Mouse (Mus musculus) intestine, embryonic 14.5 days (tissue): Measurements from ENCODE around the gene Gm21992. TPM values are rescaled to one million over a fixed set of nuclear protein-coding genes. Genes with fewer than 3 reads are reported as not detected.
A peak's percentile ranks its signal among the peaks of the same experiment; 100 is the strongest.

Experiments used
- ATAC-seq: fragments of 200-750 bp; cut with Nextera tagmentation; replicated peaks from 2 replicates; pipeline ENCODE4 v1.8.0; 2017; ENCODE audit warnings: low read depth, moderate number of reproducible peaks, moderate TSS enrichment, moderate library complexity; ENCODE audit not compliant: low FRiP score, low TSS enrichment
- DNase-seq: peaks from one replicate; pipeline ENCODE4 v3.0.0-alpha.2; 2018; ENCODE audit warnings: low spot score
- H3K27ac ChIP-seq: fragments of 300-500 bp; sonication (generic); 2 replicates; pipeline ENCODE4 v1.5.1; 2014; ENCODE audit warnings: low read depth, mild to moderate bottlenecking, control low read depth
- H3K27me3 ChIP-seq: fragments of 300-500 bp; sonication (generic); replicated peaks from 2 replicates; pipeline ENCODE4 v1.6.1; 2014; ENCODE audit warnings: low read length, control low read depth; ENCODE audit not compliant: control insufficient read depth, insufficient read depth
- H3K36me3 ChIP-seq: fragments of 300-500 bp; sonication (generic); 2 replicates; pipeline ENCODE4 v1.6.1; 2014; ENCODE audit warnings: low read length, control low read depth; ENCODE audit not compliant: control insufficient read depth, insufficient read depth
- H3K4me1 ChIP-seq: fragments of 300-500 bp; sonication (generic); replicated peaks from 2 replicates; pipeline ENCODE4 v1.6.1; 2014; ENCODE audit warnings: low read length, control low read depth, mixed read lengths; ENCODE audit not compliant: control insufficient read depth, insufficient read depth
- H3K4me2 ChIP-seq: fragments of 300-500 bp; sonication (generic); 2 replicates; pipeline ENCODE4 v1.6.1; 2014; ENCODE audit warnings: low read length
- H3K4me3 ChIP-seq: fragments of 300-500 bp; sonication (generic); 2 replicates; pipeline ENCODE4 v1.5.1; 2014; ENCODE audit warnings: low read depth, low read length, control low read depth, mixed read lengths
- H3K9ac ChIP-seq: fragments of 300-500 bp; sonication (generic); 2 replicates; pipeline ENCODE4 v1.6.1; 2014; ENCODE audit warnings: mild to moderate bottlenecking, low read length
- H3K9me3 ChIP-seq: fragments of 300-500 bp; sonication (generic); 2 replicates; pipeline ENCODE4 v1.6.1; 2016; ENCODE audit warnings: low read length, control low read depth; ENCODE audit not compliant: control insufficient read depth
- WGBS: fragments of 180-500 bp; shearing (Covaris S2); extraction: QIAGEN DNeasy Blood & Tissue Kit; methylation state at CpG from one replicate; pipeline ENCODE4 v1.1.7; 2014; 5-methylcytosine and 5-hydroxymethylcytosine counted together
- polyA plus RNA-seq: library from polyadenylated mRNA; unstranded; fragments of >200 nt; fragmentation: Nextera tagmentation; extraction: Ambion mirVana; gene quantifications from 2 replicates; pipeline ENCODE4 v1.2.1, GENCODE M21; 2014

Gm21992 gene
- polyA plus RNA-seq, 1 experiment from 2014 or later: 25.7 TPM

DNA sequence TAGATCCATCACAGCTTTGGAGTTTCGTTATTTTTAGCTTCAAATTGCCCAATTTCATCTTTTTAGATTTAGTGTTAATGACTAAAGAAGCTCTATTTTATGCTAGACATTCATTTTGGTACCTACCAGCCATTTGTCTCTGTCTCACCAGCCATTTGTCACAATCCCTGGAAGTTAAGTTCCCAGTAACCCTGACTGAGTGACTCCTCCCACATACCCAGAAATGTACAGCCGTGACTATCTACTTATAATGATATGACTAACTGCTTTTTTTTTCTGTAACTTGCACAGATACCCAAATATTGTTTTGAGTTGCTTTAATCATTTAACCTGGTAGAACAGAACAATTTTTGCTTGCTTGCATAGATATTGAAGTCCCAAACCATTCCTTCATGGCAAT lies 34.4 kb upstream of the Gm21992 start:
- no peak for ATAC-seq
- Histone ChIP-seq H3K27ac (no peak overlapping the region), H3K9me3 (no peaks in the 10 kb centered on the region), H3K36me3 (no peaks in the 10 kb centered on the region), H3K9ac (no peak overlapping the region), H3K4me3 (no peak overlapping the region), H3K4me2 (no peak overlapping the region), H3K4me1 (no peaks in the 10 kb centered on the region), H3K27me3 (peaks cover 8% of the 10 kb centered on the region; the same call in 1 of the 2 replicates)
- DNase-seq: no peak
- WGBS: 71% methylated on average over 2 of the region's 2 CpGs

DNA sequence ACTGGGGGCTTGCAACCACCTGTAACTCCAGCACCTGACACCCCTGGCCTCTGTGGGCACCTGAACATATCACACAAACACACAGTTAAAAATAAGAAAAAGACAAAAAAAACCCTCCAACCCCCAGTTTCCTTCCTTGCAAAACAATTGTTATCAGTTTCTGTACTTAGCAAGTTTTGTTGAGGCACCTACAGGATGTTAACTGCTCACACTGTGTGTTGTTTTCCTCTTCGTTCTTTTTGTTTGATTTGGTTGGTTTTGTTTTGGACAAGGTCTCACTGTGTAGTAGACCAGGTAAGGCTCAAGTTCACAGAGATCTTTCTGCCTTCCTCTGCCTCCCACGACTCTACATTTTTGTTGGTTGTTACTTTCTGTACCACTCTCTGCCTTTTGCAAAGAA lies 31.2 kb upstream of the Gm21992 start:
- H3K4me2 ChIP-seq: no peak overlapping the region
- peaks cover 19% of the 10 kb centered on the region; the same call in 1 of the 2 replicates for H3K27me3 ChIP-seq
- H3K9me3 ChIP-seq: no peaks in the 10 kb centered on the region
- ATAC-seq (no peak), DNase-seq (no peak)
- 66% methylated on average over 2 of the region's 2 CpGs for WGBS
- no peak overlapping the region for H3K9ac ChIP-seq
- no peak overlapping the region for H3K4me3 ChIP-seq
- no peak overlapping the region for H3K27ac ChIP-seq
- H3K4me1 ChIP-seq: peaks cover 7% of the 10 kb centered on the region
- H3K36me3 ChIP-seq: no peaks in the 10 kb centered on the region

DNA sequence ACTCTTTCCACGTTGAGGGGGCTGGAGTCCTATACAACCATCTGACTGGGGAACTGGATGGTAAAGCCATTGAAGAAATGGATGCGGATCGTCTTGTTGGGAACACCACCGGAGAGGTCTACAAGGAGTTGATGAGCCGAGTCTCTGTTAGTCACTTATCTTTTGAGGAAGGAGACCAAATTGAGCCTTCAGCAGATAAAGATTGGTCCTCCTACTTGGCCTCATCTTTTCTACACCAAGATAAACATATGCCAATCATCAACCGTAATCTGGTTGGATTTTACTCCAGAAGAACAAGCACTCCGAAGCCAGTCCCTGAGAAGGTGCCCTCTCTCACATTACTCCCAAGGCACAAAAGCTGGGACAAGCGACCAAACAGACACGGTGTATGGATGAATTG lies 29.4 kb upstream of the Gm21992 start:
- ATAC-seq (no peak), DNase-seq (no peak)
- H3K4me1 ChIP-seq: peaks cover 7% of the 10 kb centered on the region
- H3K4me2 ChIP-seq: no peak overlapping the region
- WGBS: 82% methylated on average over 9 of the region's 9 CpGs
- peaks cover 19% of the 10 kb centered on the region; the same call in 1 of the 2 replicates for H3K27me3 ChIP-seq
- H3K36me3 ChIP-seq: no peaks in the 10 kb centered on the region
- no peak overlapping the region for H3K4me3 ChIP-seq
- H3K27ac ChIP-seq: no peak overlapping the region
- H3K9ac ChIP-seq: no peak overlapping the region
- no peaks in the 10 kb centered on the region for H3K9me3 ChIP-seq

DNA sequence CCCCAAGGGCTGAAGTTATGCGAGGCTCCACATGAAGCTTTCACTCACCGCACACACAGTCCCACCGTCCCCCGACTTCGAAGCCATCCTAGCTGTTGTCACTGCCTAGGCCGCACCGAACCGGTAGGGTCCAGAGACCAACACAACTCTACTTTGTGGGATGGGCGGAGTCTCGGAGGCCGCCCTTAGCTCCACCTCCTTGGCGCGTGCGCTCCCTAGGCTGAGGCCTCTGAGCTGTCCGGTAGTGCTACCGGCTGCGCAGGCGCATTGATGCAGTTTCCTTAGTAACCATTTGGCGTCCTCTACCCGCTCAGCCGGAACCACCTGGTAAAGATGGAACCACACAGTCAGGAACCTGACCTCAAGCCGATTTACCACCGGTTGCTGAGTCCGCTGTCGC lies 27.7 kb upstream of the Gm21992 start, which contains the start of the genes Ccs and Ccdc87:
Gene Ccs (minus strand): TSS at position 184 of the 400 bp plus-strand sequence.
Gene Ccdc87 (plus strand): TSS at position 218 of the 400 bp plus-strand sequence.
- Histone ChIP-seq H3K36me3 (no peaks in the 10 kb centered on the region), H3K4me2 (peak within 1 kb of the TSS; percentile 88), H3K4me3 (peak within 1 kb of the TSS; percentile 66), H3K9me3 (no peaks in the 10 kb centered on the region), H3K27me3 (peaks cover 19% of the 10 kb centered on the region; the same call in 1 of the 2 replicates), H3K9ac (peak within 1 kb of the TSS; percentile 71), H3K4me1 (peaks cover 7% of the 10 kb centered on the region), H3K27ac (no peak within 1 kb of the TSS; the same call in 1 of the 2 replicates)
- WGBS: under 1% methylated on average over 25 of the region's 25 CpGs
- ATAC-seq: peak; percentile 99
- DNase-seq: peak; percentile 95

DNA sequence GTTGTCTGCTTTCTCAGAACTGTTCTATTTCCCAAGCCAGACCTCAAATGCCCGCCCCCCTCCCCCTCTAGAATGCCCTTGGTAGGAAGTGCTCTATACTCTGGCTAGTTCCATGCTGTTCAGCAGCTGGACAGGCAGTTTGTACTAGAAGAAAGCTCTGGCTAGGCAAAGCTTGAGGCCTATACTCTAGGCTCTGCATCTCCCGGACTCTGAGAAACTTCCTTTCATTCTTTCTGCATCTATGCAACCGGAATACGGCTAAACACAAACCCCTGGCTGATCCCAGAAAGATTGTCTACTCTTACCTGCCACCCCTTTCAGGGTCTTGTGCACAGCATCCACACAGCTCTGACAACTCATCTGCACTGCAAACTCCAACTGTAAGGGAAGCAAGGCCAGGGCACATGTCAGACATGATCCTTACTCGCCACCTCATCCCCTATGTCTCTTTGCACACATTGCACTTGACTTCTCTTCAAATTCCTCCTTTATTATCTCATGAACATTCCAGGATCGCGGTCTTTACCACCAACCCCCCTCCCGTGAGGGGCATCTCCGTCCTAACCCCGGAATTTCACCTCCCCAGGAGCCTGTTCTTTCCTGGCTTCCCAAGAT lies 27.2 kb upstream of the Gm21992 start:
- peaks cover 19% of the 10 kb centered on the region; the same call in 1 of the 2 replicates for H3K27me3 ChIP-seq
- H3K4me1 ChIP-seq: peaks cover 7% of the 10 kb centered on the region
- ATAC-seq: peak; percentile 21; the same call in 1 of the 2 replicates
- no peak overlapping the region; the same call in 1 of the 2 replicates for H3K27ac ChIP-seq
- no peak for DNase-seq
- peak overlapping the region; percentile 66 for H3K4me3 ChIP-seq
- H3K9ac ChIP-seq: peak overlapping the region; percentile 71
- WGBS: 27% methylated on average over 10 of the region's 10 CpGs
- H3K4me2 ChIP-seq: peak overlapping the region; percentile 88
- 0 out of 2 replicates have a peak, but pooled peaks cover 4% of the 10 kb centered on the region for H3K36me3 ChIP-seq
- H3K9me3 ChIP-seq: no peaks in the 10 kb centered on the region

DNA sequence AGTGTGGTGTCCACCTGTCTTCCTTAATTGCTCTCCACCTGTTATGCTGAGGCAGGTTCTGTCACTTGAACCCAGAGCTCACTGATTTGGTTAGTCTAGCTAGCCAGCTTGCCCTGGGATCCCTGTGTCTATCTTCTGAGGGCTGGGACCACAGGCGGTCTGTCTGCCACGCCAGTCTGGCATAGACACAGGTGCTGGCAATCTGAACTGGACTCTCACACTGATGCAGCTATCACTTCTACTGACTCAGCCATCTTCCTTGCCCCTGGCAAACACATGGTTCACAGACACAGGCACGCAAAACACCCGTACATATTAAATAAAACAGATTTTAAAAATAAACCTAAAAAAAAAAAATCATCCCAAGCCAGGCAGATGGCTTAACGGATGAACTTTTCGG lies 25.6 kb upstream of the Gm21992 start:
- DNase-seq: no peak
- Histone ChIP-seq H3K9ac (no peak overlapping the region), H3K9me3 (no peaks in the 10 kb centered on the region), H3K4me3 (no peak overlapping the region), H3K36me3 (peaks cover 19% of the 10 kb centered on the region), H3K4me2 (no peak overlapping the region), H3K4me1 (peaks cover 7% of the 10 kb centered on the region), H3K27me3 (peaks cover 15% of the 10 kb centered on the region; the same call in 1 of the 2 replicates), H3K27ac (no peak overlapping the region)
- no peak for ATAC-seq
- WGBS: 91% methylated on average over 6 of the region's 6 CpGs

DNA sequence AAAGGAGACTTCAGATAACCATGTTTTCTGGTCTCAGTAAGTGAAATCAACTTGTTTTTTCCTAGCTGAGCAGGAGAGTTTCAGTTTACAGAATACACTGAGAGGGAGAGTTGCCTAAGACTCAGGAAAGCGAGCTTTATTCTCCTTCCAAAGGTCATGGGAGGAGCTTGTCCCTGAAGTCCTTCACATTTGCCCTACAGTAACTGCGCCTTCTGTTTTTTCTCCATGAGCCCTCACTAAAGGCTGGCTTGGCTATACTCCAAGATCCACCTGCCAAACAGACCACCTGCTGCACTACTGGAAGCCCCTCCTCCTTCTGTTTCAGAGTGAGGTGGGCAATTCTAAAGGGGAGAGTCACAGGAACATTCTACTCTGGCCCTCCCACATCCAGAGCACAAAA lies 24.7 kb upstream of the Gm21992 start:
- WGBS: 78% methylated on average over 2 of the region's 2 CpGs
- no peak overlapping the region for H3K27ac ChIP-seq

DNA sequence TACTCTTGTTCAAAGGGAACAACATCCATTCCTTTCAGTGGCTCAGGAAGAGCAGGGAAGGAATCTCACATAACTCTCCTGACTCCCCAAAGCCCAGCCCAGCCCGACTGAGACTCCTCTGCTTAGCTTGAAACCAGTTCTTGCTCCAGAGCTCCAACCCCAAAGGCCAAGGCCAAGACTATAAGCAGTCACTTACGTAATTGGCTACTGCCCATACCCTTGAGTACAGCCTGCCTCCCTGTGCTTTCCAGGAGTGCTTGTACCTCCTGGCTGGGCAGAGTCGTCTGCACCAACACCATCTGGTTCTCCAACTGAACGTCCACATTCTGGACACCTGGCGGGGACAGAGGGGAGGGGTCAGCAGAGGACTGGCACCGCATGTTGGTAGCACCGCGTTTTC lies 22.6 kb upstream of the Gm21992 start:
- Histone ChIP-seq H3K4me3 (no peak overlapping the region), H3K9me3 (no peaks in the 10 kb centered on the region), H3K27me3 (no peaks in the 10 kb centered on the region), H3K27ac (no peak overlapping the region), H3K36me3 (peaks cover 20% of the 10 kb centered on the region), H3K9ac (no peak overlapping the region), H3K4me1 (peaks cover 7% of the 10 kb centered on the region), H3K4me2 (no peak overlapping the region)
- DNase-seq (no peak), ATAC-seq (no peak)
- WGBS: 88% methylated on average over 8 of the region's 8 CpGs

More for the DNA sequence above, 24.7 kb upstream of the Gm21992 start:
- no peak overlapping the region for H3K4me2 ChIP-seq
- H3K9ac ChIP-seq: no peak overlapping the region
- H3K9me3 ChIP-seq: no peaks in the 10 kb centered on the region
- H3K4me3 ChIP-seq: no peak overlapping the region
- H3K27me3 ChIP-seq: peaks cover 14% of the 10 kb centered on the region; the same call in 1 of the 2 replicates
- ATAC-seq (no peak), DNase-seq (no peak)
- H3K4me1 ChIP-seq: peaks cover 7% of the 10 kb centered on the region
- H3K36me3 ChIP-seq: peaks cover 20% of the 10 kb centered on the region

DNA sequence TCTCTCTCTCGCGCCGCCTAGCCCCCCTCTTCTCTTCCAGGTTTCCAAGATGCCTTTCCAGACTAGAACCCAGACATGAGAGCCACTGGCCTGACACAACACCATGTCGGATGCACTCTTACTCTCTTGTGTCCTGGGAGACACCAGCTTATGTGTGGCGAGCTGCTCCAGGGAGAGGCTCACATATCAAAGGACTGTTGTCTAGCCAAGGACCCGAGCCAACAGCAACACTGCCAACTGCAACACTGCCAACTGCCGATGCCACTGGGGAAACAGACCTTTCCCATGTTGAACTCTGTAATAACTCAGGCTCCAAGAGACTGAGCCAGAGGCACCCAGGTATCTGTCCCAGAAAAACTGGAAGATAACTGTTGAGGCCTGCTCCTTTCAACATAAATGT lies 17.7 kb upstream of the Gm21992 start:
- no peak for ATAC-seq
- Histone ChIP-seq H3K27ac (no peak overlapping the region), H3K4me1 (no peaks in the 10 kb centered on the region), H3K27me3 (no peaks in the 10 kb centered on the region), H3K4me2 (no peak overlapping the region), H3K4me3 (no peak overlapping the region), H3K9me3 (no peaks in the 10 kb centered on the region), H3K9ac (no peak overlapping the region), H3K36me3 (peaks cover 32% of the 10 kb centered on the region)
- no peak for DNase-seq
- 69% methylated on average over 7 of the region's 7 CpGs for WGBS
